12 mouse cellular contexts compared by ENCODE assay signal in the genomic region with DNA sequence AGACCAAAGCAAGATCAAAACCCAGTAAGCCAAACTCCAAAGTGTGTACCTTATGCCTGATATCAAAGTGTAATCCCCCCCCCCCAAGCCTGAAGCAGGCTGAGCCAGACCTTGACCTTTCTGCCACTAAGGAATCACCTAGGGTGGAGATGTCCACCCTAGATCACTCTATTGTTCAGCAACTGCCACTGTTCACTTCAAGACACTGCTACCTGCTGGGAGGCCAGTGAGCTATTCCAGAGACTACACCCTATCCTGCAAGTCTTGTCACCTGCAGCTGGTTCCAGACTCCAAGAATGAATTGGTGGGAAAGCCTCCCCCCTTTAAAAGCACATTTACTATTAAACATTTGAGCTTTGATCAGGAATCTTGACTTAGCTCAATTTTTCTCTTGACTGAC.
"Had no signal": no experiment of that assay in that cellular context is flagged by ENCODE, and none has a peak within 500 bp of the region (broad histone marks: within the 10 kb centered on the region; RNA-seq: fewer than 3 reads in every experiment).

No protein-coding gene starts in this region.

- DNase-seq: left cerebral cortex, postnatal 4 days; liver; liver, embryonic 13.5 days; liver, postnatal 0 days; lung, adult 18-20 months; lung, adult 2 months; lung, embryonic 14.5 days; lung, postnatal 10 days; lung, postnatal 14 days; lung, postnatal 36 days; lung, postnatal 4 days; midbrain, embryonic 14.5 days had no signal
